Mouse (Mus musculus) monocyte, adult 5-6 weeks (primary cell): ENCODE data around the gene Rab30. TPM values are rescaled to one million over a fixed set of nuclear protein-coding genes. Genes with fewer than 3 reads are reported as not detected.
A peak's percentile ranks its signal among the peaks of the same experiment; 100 is the strongest.
"Not testable (repeated sequence)": the region's sequence is repeated elsewhere in the genome, so short reads cannot be mapped to it uniquely, and the experiment has no call there.

Source experiments
- ATAC-seq: fragments of 153-309, 156-312 bp; replicated peaks from 2 replicates; pipeline ENCODE4 v1.8.0; 2017; ENCODE audit warnings: mild to moderate bottlenecking; ENCODE audit not compliant: low TSS enrichment, insufficient number of reproducible peaks, severe bottlenecking, poor library complexity, low FRiP score
- total RNA-seq: library from RNA; stranded (forward); fragments of 200-1000, 200-491, 200-594 nt; gene quantifications from 3 replicates; pipeline ENCODE4 v1.2.3, GENCODE M21; 2017

Rab30 gene
- total RNA-seq, result 4.2 to 8.3 TPM (median 8.1 TPM) in 3 replicates

GRCm38 (mm10) chr7:92741152-92741860 lies at the start of gene Rab30:
Gene Rab30 (plus strand): TSS chr7:92741603.
- ATAC-seq, result peak; percentile 99

DNA sequence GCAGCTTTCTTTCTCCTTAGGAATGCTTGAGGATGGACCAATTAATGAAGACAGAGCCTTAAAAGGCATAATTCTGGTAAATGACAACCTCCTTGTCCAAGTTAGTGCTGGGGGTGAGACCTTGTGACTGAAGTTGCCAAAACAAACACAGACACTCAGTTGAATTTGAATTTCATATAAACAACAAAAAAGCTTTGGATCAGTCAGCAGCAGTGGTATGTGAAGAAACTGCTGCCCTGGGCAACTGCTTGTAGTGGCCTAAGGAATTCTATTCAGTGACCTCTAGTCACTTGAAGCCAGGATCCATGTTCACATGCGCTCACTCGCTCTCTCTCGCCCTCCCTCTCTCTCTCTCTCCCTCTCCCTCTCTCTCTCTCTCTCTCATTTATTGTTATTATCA lies 45.0 kb upstream of the Rab30 start:
- ATAC-seq, result no peak

- ATAC-seq, result no peak
Measured at GRCm38 (mm10) chr7:92698770-92699169, 42.6 kb upstream of the Rab30 start.

DNA sequence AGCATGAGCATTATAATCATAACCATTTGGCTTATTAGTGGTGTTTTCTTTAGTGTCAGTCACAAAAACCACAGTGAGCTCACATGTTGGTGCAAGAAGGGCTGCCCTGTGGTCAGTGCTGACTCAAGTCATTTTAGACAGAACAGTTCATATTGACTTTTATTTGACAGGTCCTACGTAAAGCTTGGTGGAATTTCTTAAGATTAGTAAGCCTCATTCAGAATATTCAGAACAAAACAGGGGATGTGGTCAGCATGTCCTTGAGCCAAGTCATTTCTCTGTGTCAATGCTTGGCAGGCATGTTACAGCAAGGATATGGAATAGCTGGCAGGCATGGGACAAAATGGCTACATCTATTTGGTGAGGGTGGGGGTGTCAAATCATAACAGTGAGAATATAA lies 37.7 kb upstream of the Rab30 start:
- ATAC-seq, result no peak

DNA sequence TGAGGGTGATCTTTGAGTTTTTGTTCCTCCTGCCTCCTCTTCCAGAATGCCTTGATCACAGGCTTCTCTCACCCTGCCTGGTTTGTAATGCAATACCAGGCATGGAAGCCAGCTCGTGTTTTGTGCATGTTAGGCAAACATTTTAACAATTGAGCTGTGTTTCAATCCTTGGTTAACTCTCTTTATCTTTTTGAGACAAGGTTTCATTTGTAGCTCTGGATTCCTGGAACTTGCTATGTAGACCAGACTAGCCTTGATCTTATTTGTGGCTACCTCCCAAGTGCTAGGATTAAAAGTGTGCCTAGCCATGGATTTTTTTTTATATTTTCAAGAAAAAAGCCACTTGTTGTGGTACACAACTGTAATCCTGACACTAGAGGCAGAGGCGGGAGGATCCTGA lies 35.9 kb upstream of the Rab30 start:
- no peak for ATAC-seq

- no peak for ATAC-seq
Measured at GRCm38 (mm10) chr7:92706711-92707110, 34.7 kb upstream of the Rab30 start.

DNA sequence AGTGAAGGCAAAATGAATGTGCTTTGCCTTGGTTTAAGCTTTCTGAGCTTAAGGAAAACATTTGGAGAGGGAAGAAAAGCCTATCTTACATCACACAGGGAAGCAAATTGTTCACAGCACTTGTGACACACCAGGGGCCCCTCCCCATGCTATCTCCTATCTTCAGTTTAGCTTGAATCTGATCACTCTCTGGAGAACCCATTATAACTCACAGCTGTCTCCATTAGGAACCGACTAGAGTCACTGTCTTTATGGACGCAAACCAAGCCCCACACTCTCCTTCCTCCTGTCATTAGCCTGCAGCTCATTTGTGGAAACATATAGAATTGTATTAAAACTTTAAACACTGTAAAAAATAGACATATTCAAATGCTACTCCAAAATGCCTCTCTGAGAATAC lies 31.8 kb upstream of the Rab30 start:
- no peak for ATAC-seq

GRCm38 (mm10) chr7:92711593-92711992 lies 29.8 kb upstream of the Rab30 start:
- ATAC-seq, result 0 out of 2 replicates have a peak, but pooled peaks have one; percentile 40

- peak; percentile 63; the same call in 1 of the 2 replicates for ATAC-seq
Measured at GRCm38 (mm10) chr7:92715055-92715454, 26.3 kb upstream of the Rab30 start.

- ATAC-seq, result no peak
Measured at GRCm38 (mm10) chr7:92720156-92720905, 21.1 kb upstream of the Rab30 start.

DNA sequence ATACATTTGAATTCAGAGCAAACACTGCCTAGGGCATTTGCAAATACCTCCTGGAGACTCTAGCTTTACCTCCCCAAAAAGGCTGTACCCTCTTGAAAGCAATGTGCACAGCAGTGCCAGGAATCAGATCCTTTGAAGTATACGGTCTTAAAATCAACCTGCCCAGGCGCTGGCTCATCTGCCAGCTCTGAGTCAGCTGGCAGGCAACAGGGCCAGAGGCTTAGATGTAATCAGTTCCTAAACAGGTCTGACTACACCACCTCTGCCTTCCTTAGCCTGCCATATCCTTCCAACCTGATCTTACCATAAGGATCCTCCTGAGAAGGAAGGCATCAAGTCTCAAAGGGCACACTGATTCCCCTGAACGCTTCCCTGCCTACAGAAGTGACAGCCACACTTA lies 17.7 kb upstream of the Rab30 start:
- ATAC-seq, result no peak

GRCm38 (mm10) chr7:92724261-92724660 lies 17.1 kb upstream of the Rab30 start:
- no peak for ATAC-seq

- not testable (repeated sequence) for ATAC-seq
Measured at GRCm38 (mm10) chr7:92729583-92729982, 11.8 kb upstream of the Rab30 start.

DNA sequence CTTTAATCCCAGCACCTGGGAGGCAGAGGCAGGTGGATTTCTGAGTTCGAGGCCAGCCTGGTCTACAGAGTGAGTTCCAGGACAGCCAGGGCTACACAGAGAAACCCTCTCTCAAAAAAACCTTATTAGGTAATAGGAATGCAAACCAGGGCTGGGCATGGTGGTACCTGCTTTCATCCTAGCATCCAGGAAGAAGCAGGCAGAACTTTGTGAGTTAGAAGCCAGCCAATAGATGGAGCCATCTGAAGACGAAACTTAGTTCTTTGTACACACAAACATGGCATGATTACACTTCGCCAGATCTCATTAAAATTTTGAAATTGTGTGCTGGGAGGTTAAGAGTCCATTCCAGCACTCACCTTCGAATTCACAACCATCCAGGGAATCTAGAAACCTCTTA lies 10.9 kb upstream of the Rab30 start:
- ATAC-seq, result no peak

DNA sequence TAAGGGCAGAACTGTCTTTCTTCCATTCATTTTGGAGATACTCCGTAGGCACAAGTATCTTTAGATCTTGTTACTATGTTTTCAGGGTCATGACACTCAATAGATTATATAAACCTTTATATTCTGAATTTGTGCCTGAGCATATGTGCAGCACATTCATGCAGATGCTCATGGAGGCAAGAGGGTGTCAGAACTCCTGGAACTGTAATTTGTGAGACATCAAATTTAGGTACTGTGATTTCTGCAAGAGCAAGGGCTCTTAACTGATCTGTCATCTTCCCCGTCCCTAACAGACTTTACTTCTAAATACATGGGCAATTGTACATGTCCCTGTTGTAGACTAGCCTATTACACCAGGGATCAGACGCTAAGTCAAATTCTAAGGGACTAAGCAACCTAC lies 10.4 kb upstream of the Rab30 start:
- no peak for ATAC-seq

- ATAC-seq, result no peak
Measured at GRCm38 (mm10) chr7:92732136-92732535, 9.3 kb upstream of the Rab30 start.

- ATAC-seq, result no peak
Measured at GRCm38 (mm10) chr7:92737560-92737959, 3.8 kb upstream of the Rab30 start.

GRCm38 (mm10) chr7:92739956-92740355 lies 1.4 kb upstream of the Rab30 start:
- no peak for ATAC-seq

DNA sequence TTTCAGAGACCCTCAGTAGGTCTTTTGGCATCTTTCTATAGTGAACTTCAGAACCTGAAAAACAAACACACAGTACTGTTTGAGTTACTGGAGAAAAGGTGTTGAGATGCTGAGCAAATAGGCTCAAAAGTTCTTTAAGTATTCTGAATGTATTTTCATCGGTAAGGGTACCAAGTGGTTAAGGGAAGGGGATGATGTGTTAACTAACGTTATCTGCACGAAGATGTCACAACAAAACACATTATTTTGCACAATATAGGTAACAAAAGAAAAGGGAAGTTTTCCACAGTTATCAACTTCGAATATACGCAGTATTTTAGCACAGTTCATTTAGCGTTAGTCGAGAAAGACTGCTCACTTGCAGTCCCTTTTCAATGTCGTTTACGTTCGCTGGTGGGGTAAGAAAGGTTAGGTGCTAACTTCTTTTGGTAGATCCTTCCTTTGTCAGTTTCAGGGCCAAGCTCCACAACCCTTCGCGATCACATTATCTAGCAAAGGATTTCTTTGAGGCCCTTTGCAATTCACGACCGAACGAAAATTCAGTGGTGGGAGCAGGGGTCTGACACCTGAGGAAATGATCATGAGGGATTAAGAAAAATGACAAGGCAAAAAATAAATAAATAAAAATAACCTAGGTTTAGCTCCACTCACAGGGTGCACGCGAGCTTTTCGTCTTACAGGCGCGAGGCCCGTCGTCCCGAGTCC lies 840 bp upstream of the Rab30 start:
- no peak for ATAC-seq

DNA sequence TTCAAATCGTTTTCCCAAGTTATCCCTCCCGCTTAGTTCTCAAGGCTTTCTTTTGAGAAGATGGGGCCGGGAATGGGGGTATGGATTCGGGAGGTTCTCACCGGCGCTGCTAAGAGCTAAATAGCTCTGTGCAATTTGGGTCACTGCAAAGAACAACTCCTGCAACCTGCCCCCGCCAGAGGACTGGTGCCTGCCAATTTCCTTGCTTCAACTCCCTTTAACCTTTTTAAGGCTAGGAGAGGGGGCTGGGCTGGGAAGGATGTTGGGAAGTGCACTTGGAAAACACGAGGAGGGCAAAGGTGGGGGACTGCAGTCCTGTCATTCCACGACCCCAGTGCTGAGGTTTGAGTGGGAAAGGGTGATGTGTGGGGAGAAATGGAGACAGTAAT lies 452 bp downstream of the Rab30 start:
- no peak for ATAC-seq
